Mouse (Mus musculus): ENCODE results near the gene 2900026A02Rik. TPM values are rescaled to one million over a fixed set of nuclear protein-coding genes. Genes with fewer than 3 reads are reported as not detected.
A peak's percentile ranks its signal among the peaks of the same experiment; 100 is the strongest.

2900026A02Rik gene
- polyA plus RNA-seq, 1 experiment from 2014 or later: 10.0 TPM

GRCm38 (mm10) chr5:113126476-113126875 lies 94.6 kb downstream of the 2900026A02Rik start:
- no peak for ATAC-seq
- Histone ChIP-seq H3K9ac (no peak overlapping the region), H3K27me3 (replicated peaks) (no peaks in the 10 kb centered on the region), H3K4me3 (replicated peaks) (no peak overlapping the region), H3K9me3 (no peaks in the 10 kb centered on the region), H3K4me1 (replicated peaks) (peaks cover 25% of the 10 kb centered on the region), H3K4me2 (replicated peaks) (no peak overlapping the region), H3K27ac (no peak overlapping the region), H3K36me3 (no peaks in the 10 kb centered on the region)
- WGBS: 95% methylated on average over 12 of the region's 12 CpGs

- no peak for ATAC-seq
- no peak overlapping the region for H3K27ac ChIP-seq
These were observed 97.3 kb downstream of the 2900026A02Rik start for GRCm38 (mm10) chr5:113123693-113124092.

GRCm38 (mm10) chr5:113122326-113123054 lies 98.5 kb downstream of the 2900026A02Rik start:
- WGBS: 28% methylated on average over 12 of the region's 12 CpGs
- no peak overlapping the region for H3K9ac ChIP-seq

More at GRCm38 (mm10) chr5:113123693-113124092, 97.3 kb downstream of the 2900026A02Rik start:
- 58% methylated on average over 10 of the region's 10 CpGs for WGBS
- no peak overlapping the region for H3K4me2 ChIP-seq (replicated peaks)
- H3K9ac ChIP-seq: no peak overlapping the region
- peaks cover 47% of the 10 kb centered on the region for H3K4me1 ChIP-seq (replicated peaks)
- no peaks in the 10 kb centered on the region for H3K36me3 ChIP-seq
- H3K9me3 ChIP-seq: no peaks in the 10 kb centered on the region
- no peaks in the 10 kb centered on the region for H3K27me3 ChIP-seq (replicated peaks)
- H3K4me3 ChIP-seq (replicated peaks): no peak overlapping the region

GRCm38 (mm10) chr5:113121591-113121875 lies 99.5 kb downstream of the 2900026A02Rik start:
- WGBS: 42% methylated on average over 6 of the region's 6 CpGs
- Histone ChIP-seq H3K27me3 (replicated peaks) (no peaks in the 10 kb centered on the region), H3K4me1 (replicated peaks) (peaks cover 50% of the 10 kb centered on the region), H3K9me3 (no peaks in the 10 kb centered on the region), H3K9ac (0 out of 2 replicates have a peak overlapping the region, but pooled peaks have one; percentile 8), H3K4me3 (replicated peaks) (no peak overlapping the region), H3K36me3 (no peaks in the 10 kb centered on the region), H3K27ac (0 out of 2 replicates have a peak overlapping the region, but pooled peaks have one; percentile 27), H3K4me2 (replicated peaks) (0 out of 2 replicates have a peak overlapping the region, but pooled peaks have one; percentile 7)
- peak; percentile 27; the same call in 1 of the 2 replicates for ATAC-seq

More at GRCm38 (mm10) chr5:113122326-113123054, 98.5 kb downstream of the 2900026A02Rik start:
- Histone ChIP-seq H3K27ac (peak overlapping the region; percentile 40), H3K36me3 (no peaks in the 10 kb centered on the region), H3K27me3 (replicated peaks) (no peaks in the 10 kb centered on the region), H3K4me2 (replicated peaks) (no peak overlapping the region), H3K9me3 (no peaks in the 10 kb centered on the region), H3K4me3 (replicated peaks) (no peak overlapping the region), H3K4me1 (replicated peaks) (peaks cover 55% of the 10 kb centered on the region)
- ATAC-seq: peak; percentile 30; the same call in 1 of the 2 replicates

- no peaks in the 10 kb centered on the region for H3K9me3 ChIP-seq
- whole genome bisulfite sequencing: 19% methylated on average over 15 of the region's 15 CpGs
- peaks cover 50% of the 10 kb centered on the region for H3K4me1 ChIP-seq (replicated peaks)
- H3K36me3 ChIP-seq: no peaks in the 10 kb centered on the region
- H3K4me3 ChIP-seq (replicated peaks): no peak overlapping the region
- H3K9ac ChIP-seq: no peak overlapping the region
- no peaks in the 10 kb centered on the region for H3K27me3 ChIP-seq (replicated peaks)
- ATAC-seq: peak; percentile 29; the same call in 1 of the 2 replicates
- 0 out of 2 replicates have a peak overlapping the region, but pooled peaks have one; percentile 22 for H3K27ac ChIP-seq
- H3K4me2 ChIP-seq (replicated peaks): no peak overlapping the region
These were observed 100.1 kb downstream of the 2900026A02Rik start for GRCm38 (mm10) chr5:113120741-113121590.

GRCm38 (mm10) chr5:113119861-113120465 lies 101.1 kb downstream of the 2900026A02Rik start:
- no peak for ATAC-seq
- Histone ChIP-seq H3K9me3 (no peaks in the 10 kb centered on the region), H3K27me3 (replicated peaks) (no peaks in the 10 kb centered on the region), H3K4me3 (replicated peaks) (no peak overlapping the region), H3K27ac (no peak overlapping the region), H3K36me3 (no peaks in the 10 kb centered on the region), H3K9ac (no peak overlapping the region; the same call in 1 of the 2 replicates), H3K4me2 (replicated peaks) (no peak overlapping the region), H3K4me1 (replicated peaks) (peaks cover 51% of the 10 kb centered on the region)
- WGBS: 45% methylated on average over 13 of the region's 13 CpGs

- 71% methylated on average over 9 of the region's 9 CpGs for WGBS
- H3K36me3 ChIP-seq: no peaks in the 10 kb centered on the region
- no peak for ATAC-seq
- no peak overlapping the region for H3K9ac ChIP-seq
- peaks cover 58% of the 10 kb centered on the region for H3K4me1 ChIP-seq (replicated peaks)
- peak overlapping the region; percentile 66 for H3K27ac ChIP-seq
- H3K4me2 ChIP-seq (replicated peaks): peak overlapping the region; percentile 22; the same call in 1 of the 2 replicates
- no peak overlapping the region for H3K4me3 ChIP-seq (replicated peaks)
- no peaks in the 10 kb centered on the region for H3K27me3 ChIP-seq (replicated peaks)
- H3K9me3 ChIP-seq: no peaks in the 10 kb centered on the region
These were observed 101.7 kb downstream of the 2900026A02Rik start for GRCm38 (mm10) chr5:113119291-113119690.

GRCm38 (mm10) chr5:113118695-113119094 lies 102.3 kb downstream of the 2900026A02Rik start:
- Histone ChIP-seq H3K27me3 (replicated peaks) (no peaks in the 10 kb centered on the region), H3K9me3 (no peaks in the 10 kb centered on the region), H3K4me3 (replicated peaks) (no peak overlapping the region), H3K4me2 (replicated peaks) (peak overlapping the region; percentile 22), H3K27ac (peak overlapping the region; percentile 66), H3K9ac (no peak overlapping the region), H3K36me3 (no peaks in the 10 kb centered on the region), H3K4me1 (replicated peaks) (peaks cover 64% of the 10 kb centered on the region)
- peak; percentile 75 for ATAC-seq
- WGBS: 34% methylated on average over 6 of the region's 6 CpGs

- H3K4me1 ChIP-seq (replicated peaks): peaks cover 65% of the 10 kb centered on the region
- H3K9ac ChIP-seq: no peak overlapping the region
- WGBS: 85% methylated on average over 5 of the region's 5 CpGs
- H3K36me3 ChIP-seq: no peaks in the 10 kb centered on the region
- H3K27ac ChIP-seq: no peak overlapping the region
- no peak for ATAC-seq
- H3K27me3 ChIP-seq (replicated peaks): no peaks in the 10 kb centered on the region
- H3K4me3 ChIP-seq (replicated peaks): no peak overlapping the region
- no peaks in the 10 kb centered on the region for H3K9me3 ChIP-seq
- no peak overlapping the region for H3K4me2 ChIP-seq (replicated peaks)
These were observed 103.7 kb downstream of the 2900026A02Rik start for GRCm38 (mm10) chr5:113117361-113117760.

GRCm38 (mm10) chr5:113115896-113116295 lies 105.1 kb downstream of the 2900026A02Rik start:
- Histone ChIP-seq H3K4me1 (replicated peaks) (peaks cover 62% of the 10 kb centered on the region), H3K27ac (no peak overlapping the region), H3K4me2 (replicated peaks) (no peak overlapping the region), H3K4me3 (replicated peaks) (no peak overlapping the region), H3K9me3 (no peaks in the 10 kb centered on the region), H3K9ac (no peak overlapping the region), H3K27me3 (replicated peaks) (no peaks in the 10 kb centered on the region), H3K36me3 (no peaks in the 10 kb centered on the region)
- ATAC-seq: no peak
- 64% methylated on average over 10 of the region's 10 CpGs for WGBS

GRCm38 (mm10) chr5:113114264-113115225 lies 106.5 kb downstream of the 2900026A02Rik start:
- no peaks in the 10 kb centered on the region for H3K27me3 ChIP-seq (replicated peaks)
- H3K27ac ChIP-seq: peak overlapping the region; percentile 68
- no peak overlapping the region for H3K4me2 ChIP-seq (replicated peaks)
- H3K36me3 ChIP-seq: no peaks in the 10 kb centered on the region
- 0 out of 2 replicates have a peak, but pooled peaks have one; percentile 2 for ATAC-seq
- peaks cover 55% of the 10 kb centered on the region for H3K4me1 ChIP-seq (replicated peaks)
- no peak overlapping the region for H3K4me3 ChIP-seq (replicated peaks)
- H3K9ac ChIP-seq: 0 out of 2 replicates have a peak overlapping the region, but pooled peaks have one; percentile 2
- WGBS: 34% methylated on average over 20 of the region's 20 CpGs
- H3K9me3 ChIP-seq: no peaks in the 10 kb centered on the region

Data from intestine, embryonic 15.5 days (tissue).